Mouse (Mus musculus): Measurements from ENCODE around the gene Herc3. TPM values are rescaled to one million over a fixed set of nuclear protein-coding genes. Genes with fewer than 3 reads are reported as not detected.

The Herc3 gene
- 10 to 100 TPM; 56.9 to 68.0 TPM for polyA plus RNA-seq (2017; shearing (Covaris generic))

DNA sequence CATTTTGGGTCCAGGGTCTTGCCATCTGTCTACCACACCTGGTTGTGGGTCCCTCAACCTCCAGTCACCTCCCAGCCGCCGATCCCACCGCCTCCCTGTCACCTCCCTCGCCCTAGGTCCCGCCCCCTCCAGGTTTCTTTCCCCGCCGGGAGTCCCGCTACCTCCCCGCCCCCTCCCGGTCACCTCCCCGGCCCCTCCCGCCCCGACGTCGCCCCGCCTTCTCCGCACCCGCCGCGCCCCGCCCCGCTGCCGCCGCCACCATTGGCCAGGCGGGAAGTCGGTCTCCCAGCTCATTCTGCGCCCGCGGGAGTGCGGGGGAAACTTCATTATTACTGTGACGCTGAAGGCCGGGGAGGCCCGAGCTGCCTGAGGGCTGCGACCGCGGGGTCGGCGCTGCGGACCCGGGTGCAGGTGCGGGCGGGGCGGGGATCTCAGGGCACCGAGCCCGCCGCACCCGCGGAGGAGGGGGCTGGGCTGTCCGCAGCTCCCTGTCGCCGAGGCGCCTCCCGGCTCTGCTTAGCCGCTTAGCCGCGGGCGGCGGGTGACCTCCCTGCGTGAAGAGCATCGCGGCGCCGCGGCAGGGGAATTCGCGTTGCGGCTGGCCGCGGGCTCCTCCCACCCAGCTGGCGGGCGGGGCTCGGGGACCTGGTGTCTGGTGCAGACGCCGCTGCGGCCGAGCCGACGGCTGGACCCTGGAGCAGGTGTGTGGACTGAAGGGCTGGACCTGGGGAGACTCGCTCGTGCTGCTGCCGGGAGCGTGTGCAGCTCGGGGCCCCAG is at the start of gene Herc3:
Gene Herc3 (plus strand): TSS at position 234 of the 778 bp plus-strand sequence.

GRCm38 (mm10) chr6:58906852-58907261 is 75.6 kb downstream of the Herc3 start, which contains the start of gene Nap1l5:
TSS of gene Nap1l5 (minus strand) at chr6:58907076.

Other genes starting within 250 kb of the Herc3 start
- gene Abcg2, start 246.9 kb upstream of the Herc3 start, polyA plus RNA-seq (2017; shearing (Covaris generic)), result 10 to 100 TPM; 13.4 to 26.2 TPM
- gene Nap1l5, start 75.6 kb downstream of the Herc3 start, polyA plus RNA-seq (2017; shearing (Covaris generic)), result under 1 TPM; 0.28 to 0.70 TPM
- 1 to 10 TPM in 1 of 2 experiments, under 1 TPM in 1; 0.55 to 1.6 TPM for gene Fam13a, start 193.1 kb downstream of the Herc3 start, polyA plus RNA-seq (2017; shearing (Covaris generic))